Mouse (Mus musculus) liver, embryonic 14.5 days (tissue): ENCODE results near the gene Dcaf11. TPM values are rescaled to one million over a fixed set of nuclear protein-coding genes. Genes with fewer than 3 reads are reported as not detected.

Experiments used
- ATAC-seq: fragments of 200-750 bp; cut with Nextera tagmentation; 2 replicates; pipeline ENCODE4 v1.8.0; 2017; ENCODE audit warnings: moderate number of reproducible peaks, mild to moderate bottlenecking, moderate library complexity; ENCODE audit not compliant: insufficient read depth
- DNase-seq, 3 experiments: peaks; one replicate each; pipeline ENCODE4 v3.0.0-alpha.2; 2012 to 2013; ENCODE audit warnings: low read depth in 3 of 3, low spot score in 3 of 3
- H3K27ac ChIP-seq: fragments of 300-500 bp; sonication (generic); 2 replicates; pipeline ENCODE4 v1.5.1; 2014; ENCODE audit warnings: moderate library complexity, mild to moderate bottlenecking, control low read depth, inconsistent platforms
- H3K27me3 ChIP-seq: fragments of 300-500 bp; sonication (generic); 2 replicates; pipeline ENCODE4 v1.6.1; 2014; ENCODE audit warnings: mild to moderate bottlenecking, low read length, moderate library complexity; ENCODE audit not compliant: control insufficient read depth, insufficient read depth
- H3K36me3 ChIP-seq: fragments of 300-500 bp; sonication (generic); replicated peaks from 2 replicates; pipeline ENCODE4 v1.6.1; 2014; ENCODE audit warnings: low read depth; ENCODE audit not compliant: control insufficient read depth, insufficient read depth
- H3K4me1 ChIP-seq, 2 experiments: fragments of 200-500 bp in 1 of 2; fragments of 300-500 bp in 1 of 2; sonication (generic) in 1 of 2; replicated peaks; 2 replicates each; pipeline ENCODE4 v1.6.1; 2012 to 2014; ENCODE audit warnings: antibody characterized with exemption in 1 of 2, inconsistent platforms in 1 of 2, low read length in 1 of 2; ENCODE audit not compliant: control insufficient read depth in 2 of 2, insufficient read depth in 2 of 2
- H3K4me2 ChIP-seq: fragments of 300-500 bp; sonication (generic); 2 replicates; pipeline ENCODE4 v1.6.1; 2014; ENCODE audit warnings: low read depth, mild to moderate bottlenecking, control low read depth, moderate library complexity
- H3K4me3 ChIP-seq, 2 experiments: fragments of 200-500 bp in 1 of 2; fragments of 300-500 bp in 1 of 2; sonication (generic) in 1 of 2; 2 replicates each; pipeline ENCODE4 v1.5.1; 2012 to 2014; ENCODE audit warnings: low read depth in 2 of 2, low read length in 2 of 2, mild to moderate bottlenecking in 2 of 2, control low read depth in 1 of 2, inconsistent platforms in 1 of 2, moderate library complexity in 1 of 2; ENCODE audit not compliant: insufficient read depth in 1 of 2
- H3K9ac ChIP-seq: fragments of 300-500 bp; sonication (generic); replicated peaks from 2 replicates; pipeline ENCODE4 v1.6.1; 2014; ENCODE audit warnings: mild to moderate bottlenecking, control low read depth, moderate library complexity
- H3K9me3 ChIP-seq: fragments of 300-500 bp; sonication (generic); 2 replicates; pipeline ENCODE4 v1.6.1; 2016; ENCODE audit warnings: low read length, mixed read lengths; ENCODE audit not compliant: control insufficient read depth
- CTCF ChIP-seq: IDR thresholded peaks from 2 replicates; pipeline ENCODE4 v1.5.1; 2016; ENCODE audit warnings: antibody characterized with exemption, low read depth, control low read depth
- EP300 ChIP-seq: IDR thresholded peaks from 2 replicates; pipeline ENCODE4 v1.6.1; 2016; ENCODE audit warnings: antibody characterized with exemption, low read depth
- WGBS: fragments of 180-500 bp; shearing (Covaris S2); extraction: QIAGEN DNeasy Blood & Tissue Kit; methylation state at CpG from one replicate; pipeline ENCODE4 v1.1.7; 2014; ENCODE audit not compliant: insufficient replicate concordance; 5-methylcytosine and 5-hydroxymethylcytosine counted together
- polyA plus RNA-seq, 2 experiments: library from polyadenylated mRNA; depleted of rRNA in 1 of 2; stranded (reverse) in 1 of 2; unstranded in 1 of 2; fragments of >200 nt; fragmentation: Nextera tagmentation in 1 of 2; extraction: Ambion mirVana in 1 of 2; gene quantifications; 2 replicates each; pipeline versions ENCODE4 v1.2.1 to v1.2.3; 2012 to 2014

Gene Dcaf11
- polyA plus RNA-seq, 2 experiments, result 30.9 to 47.5 TPM

GRCm38 (mm10) chr14:55586149-55586548 is 26.3 kb downstream of the Dcaf11 start:
- 17% methylated on average over 2 of the region's 2 CpGs for WGBS
- H3K9ac ChIP-seq, result peak overlapping the region; percentile 84
- no peaks in the 10 kb centered on the region for H3K9me3 ChIP-seq
- H3K4me2 ChIP-seq, result peak overlapping the region; percentile 99
- H3K4me3 ChIP-seq, result no peak overlapping the region
- H3K4me1 ChIP-seq, result peaks cover 33 to 35% of the 10 kb centered on the region in 2 experiments
- peak; percentile 76 to 77 (median 77) for DNase-seq
- peaks cover 5% of the 10 kb centered on the region for H3K36me3 ChIP-seq
- peak; percentile 51 for ATAC-seq
- peak overlapping the region; percentile 98 for H3K27ac ChIP-seq
- H3K27me3 ChIP-seq, result no peaks in the 10 kb centered on the region
- TF ChIP-seq CTCF (peak; percentile 14; the same call in 1 of the 2 replicates), EP300 (peak; percentile 75)

GRCm38 (mm10) chr14:55589271-55589670 is 29.5 kb downstream of the Dcaf11 start:
- no peaks in the 10 kb centered on the region for H3K27me3 ChIP-seq
- peak overlapping the region; percentile 26 for H3K4me2 ChIP-seq
- 83% methylated on average over 5 of the region's 5 CpGs for WGBS
- no peak for DNase-seq
- H3K9ac ChIP-seq, result no peak overlapping the region; the same call in 1 of the 2 replicates
- peaks cover 27 to 31% of the 10 kb centered on the region in 2 experiments for H3K4me1 ChIP-seq
- no peaks in the 10 kb centered on the region for H3K9me3 ChIP-seq
- ATAC-seq, result no peak
- no peak for TF ChIP-seq CTCF
- no peak for TF ChIP-seq EP300
- peaks cover 3% of the 10 kb centered on the region for H3K36me3 ChIP-seq
- H3K27ac ChIP-seq, result no peak overlapping the region
- H3K4me3 ChIP-seq, result no peak overlapping the region

GRCm38 (mm10) chr14:55589771-55590448 is 30.1 kb downstream of the Dcaf11 start:
- Histone ChIP-seq H3K4me1 (peaks cover 26 to 29% of the 10 kb centered on the region in 2 experiments), H3K27ac (peak overlapping the region; percentile 97)
- WGBS, result 68% methylated on average over 11 of the region's 11 CpGs

GRCm38 (mm10) chr14:55590748-55591330 is 31.0 kb downstream of the Dcaf11 start, which contains the start of gene Psme2:
Gene Psme2, minus strand, starts transcription at chr14:55591113.
- WGBS, result 0% methylated on average over 22 of the region's 22 CpGs
- Histone ChIP-seq H3K9me3 (no peaks in the 10 kb centered on the region), H3K27ac (peak within 1 kb of the TSS; percentile 97), H3K27me3 (no peaks in the 10 kb centered on the region), H3K4me2 (peak within 1 kb of the TSS; percentile 75), H3K4me1 (peaks cover 20 to 23% of the 10 kb centered on the region in 2 experiments), H3K9ac (peak within 1 kb of the TSS; percentile 77), H3K36me3 (peaks cover 11% of the 10 kb centered on the region), H3K4me3 (peak within 1 kb of the TSS; percentile 79 to 96)
- TF ChIP-seq EP300 (no peak), CTCF (no peak; the same call in 1 of the 2 replicates)
- DNase-seq (peak; percentile 88 to 93 (median 92)), ATAC-seq (peak; percentile 86)

More at GRCm38 (mm10) chr14:55589771-55590448, 30.1 kb downstream of the Dcaf11 start:
- DNase-seq (no peak), ATAC-seq (no peak)
- Histone ChIP-seq H3K27me3 (no peaks in the 10 kb centered on the region), H3K4me3 (peak overlapping the region; percentile 79 to 96), H3K9me3 (no peaks in the 10 kb centered on the region), H3K4me2 (peak overlapping the region; percentile 75), H3K36me3 (peaks cover 3% of the 10 kb centered on the region), H3K9ac (peak overlapping the region; percentile 77)
- TF ChIP-seq CTCF, result no peak
- no peak for TF ChIP-seq EP300

- DNase-seq (peak; percentile 94 to 95 (median 95)), ATAC-seq (peak; percentile 87)
- Histone ChIP-seq H3K4me3 (peak within 1 kb of the TSS; percentile 79 to 96), H3K9me3 (no peaks in the 10 kb centered on the region), H3K36me3 (peaks cover 15% of the 10 kb centered on the region), H3K27ac (peak within 1 kb of the TSS; percentile 97), H3K27me3 (no peaks in the 10 kb centered on the region), H3K4me2 (peak within 1 kb of the TSS; percentile 75), H3K9ac (peak within 1 kb of the TSS; percentile 77), H3K4me1 (peaks cover 14 to 17% of the 10 kb centered on the region in 2 experiments)
- 0% methylated on average over 33 of the region's 33 CpGs for WGBS
- TF ChIP-seq CTCF, result peak; percentile 0; the same call in 1 of the 2 replicates
- TF ChIP-seq EP300, result no peak; the same call in 1 of the 2 replicates
These were observed 31.6 kb downstream of the Dcaf11 start, which contains the start of gene Rnf31 for GRCm38 (mm10) chr14:55591331-55591891. Gene Rnf31, plus strand, starts transcription at chr14:55591708.
